Mouse (Mus musculus) forebrain, embryonic 15.5 days (tissue): ENCODE data around the gene Gnas. TPM values are rescaled to one million over a fixed set of nuclear protein-coding genes. Genes with fewer than 3 reads are reported as not detected.
"Not testable (repeated sequence)": the region's sequence is repeated elsewhere in the genome, so short reads cannot be mapped to it uniquely, and the experiment has no call there.

ENCODE experiments used
- ATAC-seq: fragments of 200-750 bp; cut with Nextera tagmentation; replicated peaks from 2 replicates; pipeline ENCODE4 v1.8.0; 2017; ENCODE audit warnings: mild to moderate bottlenecking, moderate TSS enrichment, moderate library complexity
- H3K27ac ChIP-seq: fragments of 300-500 bp; sonication (generic); replicated peaks from 2 replicates; pipeline ENCODE4 v1.5.1; 2015; ENCODE audit warnings: mild to moderate bottlenecking, inconsistent platforms
- H3K27me3 ChIP-seq: fragments of 300-500 bp; sonication (generic); 2 replicates; pipeline ENCODE4 v1.6.1; 2015; ENCODE audit warnings: inconsistent platforms
- H3K36me3 ChIP-seq: fragments of 300-500 bp; sonication (generic); 2 replicates; pipeline ENCODE4 v1.6.1; 2015; ENCODE audit warnings: mild to moderate bottlenecking, inconsistent platforms
- H3K4me1 ChIP-seq: fragments of 300-500 bp; sonication (generic); 2 replicates; pipeline ENCODE4 v1.6.1; 2015; ENCODE audit warnings: inconsistent platforms
- H3K4me2 ChIP-seq: fragments of 300-500 bp; sonication (generic); replicated peaks from 2 replicates; pipeline ENCODE4 v1.6.1; 2015; ENCODE audit warnings: mild to moderate bottlenecking, inconsistent platforms
- H3K4me3 ChIP-seq: fragments of 300-500 bp; sonication (generic); 2 replicates; pipeline ENCODE4 v1.5.1; 2015; ENCODE audit warnings: mild to moderate bottlenecking, inconsistent platforms
- H3K9ac ChIP-seq: fragments of 300-500 bp; sonication (generic); replicated peaks from 2 replicates; pipeline ENCODE4 v1.6.1; 2015; ENCODE audit warnings: mild to moderate bottlenecking, inconsistent platforms
- H3K9me3 ChIP-seq: fragments of 300-500 bp; sonication (generic); 2 replicates; pipeline ENCODE4 v1.6.1; 2016; ENCODE audit warnings: inconsistent platforms
- WGBS: fragments of 180-500 bp; shearing (Covaris S2); methylation state at CpG from one replicate; pipeline ENCODE4 v1.1.7; 2015; ENCODE audit warnings: mixed read lengths; 5-methylcytosine and 5-hydroxymethylcytosine counted together
- microRNA counts: library from miRNA; unstranded; fragments of <30 nt; microRNA quantifications from one replicate; lab custom pipeline; 2016
- microRNA-seq: library from miRNA; unstranded; fragments of <30 nt; microRNA quantifications from one replicate; pipeline ENCODE4, GENCODE M21; 2016
- polyA plus RNA-seq: library from polyadenylated mRNA; unstranded; fragments of >200 nt; fragmentation: Nextera tagmentation; extraction: Ambion mirVana; gene quantifications from 2 replicates; pipeline ENCODE4 v1.2.1, GENCODE M21; 2015

The Gnas gene
- polyA plus RNA-seq, 1 experiment from 2014 or later = 1,250 TPM

DNA sequence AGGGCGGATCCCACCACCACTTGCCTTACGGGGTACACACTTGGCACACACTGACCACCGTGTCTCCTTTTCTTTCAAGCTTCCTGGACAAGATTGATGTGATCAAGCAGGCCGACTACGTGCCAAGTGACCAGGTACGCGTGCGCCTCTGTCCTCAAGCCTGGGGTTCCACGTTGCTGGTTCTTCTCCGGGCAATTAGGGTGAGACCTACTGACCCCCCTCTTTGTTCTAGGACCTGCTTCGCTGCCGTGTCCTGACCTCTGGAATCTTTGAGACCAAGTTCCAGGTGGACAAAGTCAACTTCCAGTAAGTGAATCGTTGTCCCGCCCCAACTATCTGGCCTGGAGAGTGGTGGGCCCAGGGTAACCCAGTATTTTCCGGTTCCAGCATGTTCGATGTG, 60.9 kb downstream of the Gnas start:
- Histone ChIP-seq H3K4me3 (no peak overlapping the region), H3K27ac (peak overlapping the region; percentile 46), H3K9ac (no peak overlapping the region), H3K4me2 (no peak overlapping the region), H3K4me1 (peaks cover 26% of the 10 kb centered on the region), H3K36me3 (peaks cover 29% of the 10 kb centered on the region), H3K27me3 (no peaks in the 10 kb centered on the region), H3K9me3 (no peaks in the 10 kb centered on the region)
- 93% methylated on average over 16 of the region's 16 CpGs for WGBS
- no peak for ATAC-seq

GRCm38 (mm10) chr2:174346612-174346998, 62.5 kb downstream of the Gnas start, which contains the start of gene Gm20721:
Gene Gm20721 (minus strand): TSS chr2:174346712.
- H3K36me3 ChIP-seq = peaks cover 29% of the 10 kb centered on the region
- ATAC-seq = no peak

GRCm38 (mm10) chr2:174346999-174347668, 63.0 kb downstream of the Gnas start:
- not testable (repeated sequence) for H3K9me3 ChIP-seq, H3K27ac ChIP-seq, H3K27me3 ChIP-seq, ATAC-seq, H3K4me2 ChIP-seq, H3K4me3 ChIP-seq, H3K9ac ChIP-seq
- peaks cover 26% of the 10 kb centered on the region for H3K4me1 ChIP-seq
- WGBS = 100% methylated on average over 2 of the region's 2 CpGs
- H3K36me3 ChIP-seq = peaks cover 29% of the 10 kb centered on the region

More at GRCm38 (mm10) chr2:174346612-174346998, 62.5 kb downstream of the Gnas start, which contains the start of gene Gm20721:
- WGBS = 97% methylated on average over 5 of the region's 5 CpGs
- no peaks in the 10 kb centered on the region for H3K9me3 ChIP-seq
- no peak within 1 kb of the TSS for H3K27ac ChIP-seq
- H3K27me3 ChIP-seq = no peaks in the 10 kb centered on the region
- H3K9ac ChIP-seq = no peak within 1 kb of the TSS
- no peak within 1 kb of the TSS for H3K4me2 ChIP-seq
- H3K4me1 ChIP-seq = peaks cover 26% of the 10 kb centered on the region
- H3K4me3 ChIP-seq = no peak within 1 kb of the TSS

GRCm38 (mm10) chr2:174358516-174358915, 74.4 kb downstream of the Gnas start:
- WGBS = 93% methylated on average over 4 of the region's 4 CpGs
- no peak overlapping the region for H3K4me2 ChIP-seq
- ATAC-seq = no peak
- no peaks in the 10 kb centered on the region for H3K4me1 ChIP-seq
- no peaks in the 10 kb centered on the region for H3K27me3 ChIP-seq
- no peaks in the 10 kb centered on the region for H3K9me3 ChIP-seq
- no peak overlapping the region for H3K9ac ChIP-seq
- H3K27ac ChIP-seq = no peak overlapping the region
- H3K36me3 ChIP-seq = no peaks in the 10 kb centered on the region
- no peak overlapping the region for H3K4me3 ChIP-seq

DNA sequence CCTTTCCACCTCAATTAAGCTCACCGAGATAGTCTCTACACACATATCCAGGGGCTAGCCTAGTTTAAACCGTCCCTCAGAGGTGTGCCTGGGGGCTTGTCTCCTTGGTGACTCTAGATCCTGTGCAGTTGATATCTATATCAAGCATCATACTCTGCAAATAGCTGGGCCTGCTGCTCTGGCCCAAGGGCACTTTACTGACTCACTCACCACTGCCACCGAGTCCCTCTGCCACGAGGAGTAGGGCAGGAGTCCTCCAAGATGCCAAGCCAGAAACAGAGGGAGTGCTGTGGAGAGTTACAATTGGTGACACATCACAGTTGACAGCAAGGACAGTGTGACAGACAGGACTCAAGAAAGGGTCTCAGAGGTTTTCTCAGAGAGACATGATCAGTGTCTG, 75.5 kb downstream of the Gnas start:
- Histone ChIP-seq H3K4me2 (no peak overlapping the region), H3K4me3 (no peak overlapping the region), H3K9ac (no peak overlapping the region), H3K4me1 (no peaks in the 10 kb centered on the region), H3K27me3 (no peaks in the 10 kb centered on the region), H3K9me3 (no peaks in the 10 kb centered on the region), H3K36me3 (no peaks in the 10 kb centered on the region), H3K27ac (no peak overlapping the region)
- ATAC-seq = no peak
- 88% methylated on average over 4 of the region's 4 CpGs for WGBS

- WGBS = 88% methylated on average over 10 of the region's 10 CpGs
- Histone ChIP-seq H3K9ac (no peak overlapping the region), H3K4me1 (no peaks in the 10 kb centered on the region), H3K4me2 (no peak overlapping the region), H3K4me3 (no peak overlapping the region), H3K27me3 (no peaks in the 10 kb centered on the region), H3K27ac (no peak overlapping the region), H3K36me3 (no peaks in the 10 kb centered on the region), H3K9me3 (no peaks in the 10 kb centered on the region)
- no peak for ATAC-seq
Observed at GRCm38 (mm10) chr2:174366571-174366970, 82.5 kb downstream of the Gnas start.

GRCm38 (mm10) chr2:174381021-174381420, 96.9 kb downstream of the Gnas start:
- Histone ChIP-seq H3K27ac (no peak overlapping the region), H3K9ac (no peak overlapping the region), H3K4me2 (no peak overlapping the region), H3K27me3 (no peaks in the 10 kb centered on the region), H3K36me3 (no peaks in the 10 kb centered on the region), H3K4me1 (no peaks in the 10 kb centered on the region), H3K9me3 (no peaks in the 10 kb centered on the region), H3K4me3 (no peak overlapping the region)
- 92% methylated on average over 9 of the region's 9 CpGs for WGBS
- no peak for ATAC-seq

DNA sequence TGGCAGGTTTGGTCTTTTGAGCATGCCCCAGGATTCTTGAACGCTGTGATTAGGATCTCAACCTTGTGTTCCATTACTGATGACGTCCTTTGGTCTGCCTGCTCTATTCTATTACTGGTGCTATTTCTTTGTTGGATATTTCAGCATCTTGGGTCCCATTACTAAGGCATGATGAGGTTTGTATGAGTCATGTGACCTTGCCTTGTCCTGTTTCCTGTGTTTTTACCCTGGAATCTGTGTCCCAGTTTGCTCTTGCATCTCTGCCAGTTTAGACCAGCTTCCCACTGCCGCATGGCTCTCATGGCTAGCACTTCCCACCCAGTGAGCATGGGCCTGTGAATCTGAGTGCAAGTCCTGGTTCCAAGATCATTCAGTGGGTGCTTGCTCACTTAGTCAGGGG, 107.8 kb downstream of the Gnas start:
- no peaks in the 10 kb centered on the region for H3K9me3 ChIP-seq
- WGBS = 91% methylated on average over 3 of the region's 3 CpGs
- H3K27me3 ChIP-seq = no peaks in the 10 kb centered on the region
- ATAC-seq = no peak
- H3K9ac ChIP-seq = no peak overlapping the region
- H3K4me1 ChIP-seq = no peaks in the 10 kb centered on the region
- no peaks in the 10 kb centered on the region for H3K36me3 ChIP-seq
- H3K27ac ChIP-seq = no peak overlapping the region
- H3K4me3 ChIP-seq = no peak overlapping the region
- H3K4me2 ChIP-seq = no peak overlapping the region

- H3K4me2 ChIP-seq = no peak overlapping the region
- no peaks in the 10 kb centered on the region for H3K27me3 ChIP-seq
- no peak overlapping the region for H3K9ac ChIP-seq
- no peak overlapping the region for H3K4me3 ChIP-seq
- no peaks in the 10 kb centered on the region for H3K9me3 ChIP-seq
- ATAC-seq = no peak
- H3K27ac ChIP-seq = no peak overlapping the region
- H3K36me3 ChIP-seq = no peaks in the 10 kb centered on the region
- H3K4me1 ChIP-seq = no peaks in the 10 kb centered on the region
- 52% methylated on average over 9 of the region's 9 CpGs for WGBS
Observed at GRCm38 (mm10) chr2:174392554-174392953, 108.4 kb downstream of the Gnas start.

- Histone ChIP-seq H3K36me3 (no peaks in the 10 kb centered on the region), H3K27me3 (no peaks in the 10 kb centered on the region), H3K4me3 (no peak overlapping the region), H3K9ac (no peak overlapping the region), H3K4me2 (no peak overlapping the region), H3K4me1 (no peaks in the 10 kb centered on the region), H3K27ac (no peak overlapping the region), H3K9me3 (no peaks in the 10 kb centered on the region)
- WGBS = 86% methylated on average over 5 of the region's 5 CpGs
- ATAC-seq = no peak
Observed at GRCm38 (mm10) chr2:174393383-174393782, 109.3 kb downstream of the Gnas start.

MicroRNAs encoded within 50 kb of the gene (microRNA counts, 519-probe panel; counts per million panel counts)
- microRNA mmu-miR-296-3p (lab: Ali Mortazavi, UCI) = 319 counts per million, percentile 1 among the panel's probes with 10 or more counts
- microRNA mmu-miR-296-5p (lab: Ali Mortazavi, UCI) = 3,499 counts per million, percentile 84 among the panel's probes with 10 or more counts
- microRNA mmu-miR-298 (lab: Ali Mortazavi, UCI) = 1,746 counts per million, percentile 12 among the panel's probes with 10 or more counts

Small RNA genes within 50 kb of the gene (microRNA-seq; reads per million reads assigned to microRNA genes)
- not detected for gene Gm27591
- gene Mir296 = 2,857 reads per million, percentile 87 among the genes with 10 or more reads in this experiment
- gene Mir298 = 2,069 reads per million, percentile 84 among the genes with 10 or more reads in this experiment

Other genes with a start within 250 kb of the Gnas start
- gene Stx16, start 208.0 kb upstream of the Gnas start, polyA plus RNA-seq = 17.1 and 17.4 TPM in 2 replicates
- gene Npepl1, start 174.0 kb upstream of the Gnas start, polyA plus RNA-seq = 20.9 and 21.3 TPM in 2 replicates
- gene Gm20721, start 62.4 kb downstream of the Gnas start, polyA plus RNA-seq = 6.7 and 7.5 TPM in 2 replicates
- 110 and 112 TPM in 2 replicates for gene Nelfcd, start 131.5 kb downstream of the Gnas start, polyA plus RNA-seq
- gene Ctsz, start 154.7 kb downstream of the Gnas start, polyA plus RNA-seq = 75.1 and 78.9 TPM in 2 replicates
- 0.59 and 0.91 TPM in 2 replicates for gene Tubb1, start 166.4 kb downstream of the Gnas start, polyA plus RNA-seq
- gene Atp5e, start 179.8 kb downstream of the Gnas start, polyA plus RNA-seq = 668 and 672 TPM in 2 replicates
- gene Prelid3b, start 188.8 kb downstream of the Gnas start, polyA plus RNA-seq = 112 and 115 TPM in 2 replicates